In genomic region chr13:12519371-12519770, GRCm38 (mm10) we compare ENCODE assay signal across 7 mouse cellular contexts. TPM values are rescaled to one million over a fixed set of nuclear protein-coding genes. Genes with fewer than 3 reads are reported as not detected.
DNase-seq lines count a peak whose midpoint lies in the region; ATAC-seq and TF ChIP-seq lines count a peak whose summit lies in the region.

No protein-coding gene starts in this region.

- peak; percentile 60 for ATAC-seq in forebrain, embryonic 14.5 days
- no peak for ATAC-seq in liver, embryonic 11.5 days (replicated peaks; ENCODE audit: low FRiP score)
- no peak for ATAC-seq in stomach, embryonic 14.5 days (ENCODE audit: insufficient number of reproducible peaks, insufficient read depth, low FRiP score, low read depth)

- TF ChIP-seq RAD21 in CH12.LX (IDR thresholded peaks at IDR 0.05; ENCODE audit: low read depth, low read length): no peak

- in situ Hi-C loops in CH12.LX (cut with MboI; ENCODE audit: low pct_ligation_motif_present, low pct_unique_long_range_greater_than_20kb, low sequenced_read_pairs): no loop called here

- peaks cover 0 to 9% of the 10 kb centered on the region in 2 experiments; a peak in 1 of 4 replicates for H3K4me1 ChIP-seq in CH12.LX (ENCODE audit: control insufficient read depth in 1 of 2, insufficient read depth in 2 of 2)
- H3K4me1 ChIP-seq in forebrain, embryonic 14.5 days (ENCODE audit: control insufficient read depth, insufficient read depth, low read length): no peaks in the 10 kb centered on the region
- no peaks in the 10 kb centered on the region for H3K4me1 ChIP-seq in liver, embryonic 11.5 days (replicated peaks; ENCODE audit: control insufficient read depth, insufficient read depth, low read length)
- no peaks in the 10 kb centered on the region for H3K4me1 ChIP-seq in stomach, embryonic 14.5 days (ENCODE audit: control insufficient read depth, insufficient read depth, low read length)

- no peaks in the 10 kb centered on the region for H3K9me3 ChIP-seq in CH12.LX (replicated peaks; ENCODE audit: low read length)
- H3K9me3 ChIP-seq in forebrain, embryonic 14.5 days (replicated peaks; ENCODE audit: control insufficient read depth, low read length): no peaks in the 10 kb centered on the region
- no peaks in the 10 kb centered on the region for H3K9me3 ChIP-seq in liver, embryonic 11.5 days (ENCODE audit: control insufficient read depth, low read length)
- H3K9me3 ChIP-seq in stomach, embryonic 14.5 days (ENCODE audit: control insufficient read depth, low read depth, low read length): no peaks in the 10 kb centered on the region

- intact Hi-C loops in left cerebral cortex, postnatal 4 days (cut with DNase I): no loop called here

- H3K9ac ChIP-seq in CH12.LX (ENCODE audit: insufficient read depth, low read depth): no peak overlapping the region
- H3K9ac ChIP-seq in forebrain, embryonic 14.5 days (ENCODE audit: low read length): peak overlapping the region; percentile 40; the same call in 1 of the 2 replicates
- H3K9ac ChIP-seq in liver, embryonic 11.5 days (ENCODE audit: low read depth, low read length): no peak overlapping the region
- no peak overlapping the region; the same call in 1 of the 2 replicates for H3K9ac ChIP-seq in stomach, embryonic 14.5 days (replicated peaks; ENCODE audit: low read depth, low read length)

- H3K4me3 ChIP-seq in CH12.LX (replicated peaks in 1 of 3; ENCODE audit: low read depth in 2 of 3, low read length in 2 of 3, poor library complexity in 1 of 3): peak overlapping the region in 1 of 3 experiments; percentile 35
- peak overlapping the region; percentile 49 for H3K4me3 ChIP-seq in forebrain, embryonic 14.5 days (ENCODE audit: low read depth, low read length)
- H3K4me3 ChIP-seq in liver, embryonic 11.5 days (ENCODE audit: low read depth, low read length): peak overlapping the region; percentile 53
- H3K4me3 ChIP-seq in stomach, embryonic 14.5 days (ENCODE audit: low read depth, low read length): peak overlapping the region; percentile 56

- no peak for TF ChIP-seq POLR2A in CH12.LX (IDR thresholded peaks at IDR 0.05; ENCODE audit: low read depth, low read length)

- no peaks in the 10 kb centered on the region for H3K36me3 ChIP-seq in CH12.LX (replicated peaks in 1 of 2; ENCODE audit: control insufficient read depth in 1 of 2, insufficient read depth in 1 of 2, low read length in 1 of 2)
- H3K36me3 ChIP-seq in forebrain, embryonic 14.5 days (ENCODE audit: control insufficient read depth, insufficient read depth, low read length): no peaks in the 10 kb centered on the region
- no peaks in the 10 kb centered on the region for H3K36me3 ChIP-seq in liver, embryonic 11.5 days (ENCODE audit: control insufficient read depth, insufficient read depth, low read length)
- no peaks in the 10 kb centered on the region for H3K36me3 ChIP-seq in stomach, embryonic 14.5 days (ENCODE audit: control insufficient read depth, insufficient read depth, low read length)

- DNase-seq in B cell, adult 2 months: peak; percentile 48 to 50
- DNase-seq in CH12.LX (ENCODE audit: extremely low read depth): no peak
- peak; percentile 28 for DNase-seq in forebrain, embryonic 14.5 days (ENCODE audit: low spot score)
- DNase-seq in liver, embryonic 11.5 days (ENCODE audit: low spot score): no peak
- no peak for DNase-seq in urinary bladder, postnatal 10 days (ENCODE audit: low spot score)
- DNase-seq in left cerebral cortex, postnatal 4 days: no peak

- no peaks in the 10 kb centered on the region for H3K79me2 ChIP-seq in CH12.LX (replicated peaks; ENCODE audit: control insufficient read depth, extremely low read depth, insufficient read depth, poor library complexity, severe bottlenecking)

- dilution Hi-C loops in CH12.LX (cut with MboI; ENCODE audit: extremely low pct_ligation_motif_present, extremely low pct_unique_long_range_greater_than_20kb, low sequenced_read_pairs): no loop called here

- 3% methylated on average over 18 of the region's 18 CpGs for WGBS in forebrain, embryonic 14.5 days
- 6% methylated on average over 18 of the region's 18 CpGs for WGBS in liver, embryonic 11.5 days
- WGBS in stomach, embryonic 14.5 days: 3% methylated on average over 18 of the region's 18 CpGs

- TF ChIP-seq EP300 in CH12.LX (IDR thresholded peaks at IDR 0.05; ENCODE audit: low read length): no peak

- H3K27me3 ChIP-seq in CH12.LX (replicated peaks): no peaks in the 10 kb centered on the region
- H3K27me3 ChIP-seq in forebrain, embryonic 14.5 days (replicated peaks; ENCODE audit: control insufficient read depth, insufficient read depth, low read length): peaks cover 3% of the 10 kb centered on the region; the same call in 1 of the 2 replicates
- peaks cover 26% of the 10 kb centered on the region for H3K27me3 ChIP-seq in liver, embryonic 11.5 days (replicated peaks; ENCODE audit: control insufficient read depth, insufficient read depth, low read length)
- H3K27me3 ChIP-seq in stomach, embryonic 14.5 days (ENCODE audit: control insufficient read depth, insufficient read depth, low read length): no peaks in the 10 kb centered on the region

- H3K4me2 ChIP-seq in CH12.LX (ENCODE audit: insufficient read depth, low read depth, poor library complexity, severe bottlenecking): peak overlapping the region; percentile 41; the same call in 1 of the 2 replicates
- peak overlapping the region; percentile 91 for H3K4me2 ChIP-seq in forebrain, embryonic 14.5 days (ENCODE audit: low read length)
- H3K4me2 ChIP-seq in liver, embryonic 11.5 days: peak overlapping the region; percentile 85
- H3K4me2 ChIP-seq in stomach, embryonic 14.5 days (replicated peaks; ENCODE audit: low read depth, low read length): peak overlapping the region; percentile 94

- TF ChIP-seq CTCF in CH12.LX (conservative IDR thresholded peaks at IDR 0.05 in 1 of 2, IDR thresholded peaks at IDR 0.05 in 1 of 2; ENCODE audit: low read depth in 2 of 2, low read length in 2 of 2): no peak

- H3K27ac ChIP-seq in CH12.LX (ENCODE audit: insufficient read depth, low read depth): no peak overlapping the region
- H3K27ac ChIP-seq in forebrain, embryonic 14.5 days (ENCODE audit: low read depth, low read length): no peak overlapping the region
- no peak overlapping the region for H3K27ac ChIP-seq in liver, embryonic 11.5 days (ENCODE audit: low read depth, low read length)
- no peak overlapping the region for H3K27ac ChIP-seq in stomach, embryonic 14.5 days (ENCODE audit: low read length)

TF ChIP-seq in CH12.LX, 34 proteins besides CTCF, POLR2A, EP300 and RAD21:
- TF ChIP-seq NRF1 (IDR thresholded peaks at IDR 0.05; ENCODE audit: low read depth, low read length) (no peak), CHD2 (IDR thresholded peaks at IDR 0.05; ENCODE audit: low read length) (no peak), MAZ (IDR thresholded peaks at IDR 0.05; ENCODE audit: low read depth, low read length) (no peak), ZC3H11A (IDR thresholded peaks at IDR 0.05; ENCODE audit: low read depth, low read length) (no peak), JUN (IDR thresholded peaks at IDR 0.05; ENCODE audit: insufficient read depth, low read depth, low read length) (no peak), POLR2AphosphoS2 (IDR thresholded peaks at IDR 0.05; ENCODE audit: low read depth, low read length) (no peak), MAFK (IDR thresholded peaks at IDR 0.05; ENCODE audit: insufficient replicate concordance, low read length) (no peak), ELF1 (IDR thresholded peaks at IDR 0.05; ENCODE audit: low read depth, low read length) (no peak), IRF4 (IDR thresholded peaks at IDR 0.05; ENCODE audit: low read depth, low read length) (no peak), CHD1 (IDR thresholded peaks at IDR 0.05; ENCODE audit: low read depth, low read length) (no peak), GABPA (IDR thresholded peaks at IDR 0.05; ENCODE audit: insufficient replicate concordance, low read depth, low read length) (no peak), ETS1 (conservative IDR thresholded peaks at IDR 0.05; ENCODE audit: low read depth, low read length) (no peak), MEF2A (IDR thresholded peaks at IDR 0.05; ENCODE audit: borderline replicate concordance, low read depth, low read length) (no peak), BHLHE40 (IDR thresholded peaks at IDR 0.05; ENCODE audit: low read depth, low read length) (no peak), MYC (IDR thresholded peaks at IDR 0.05; ENCODE audit: low read depth, low read length) (no peak), KAT2A (IDR thresholded peaks at IDR 0.05; ENCODE audit: insufficient replicate concordance, low read length) (no peak), TCF12 (IDR thresholded peaks at IDR 0.05; ENCODE audit: low read depth, low read length) (no peak)
TF ChIP-seq in CH12.LX: peak in this region for 0.

RNA-seq across cellular contexts. Expression of gene Edaradd, which starts 0.9 kb away (rescaled TPM):
- total RNA-seq in CH12.LX (2012; rRNA removed): 0.38 and 0.68 TPM in 2 replicates
- total RNA-seq in CH12.LX (2014; rRNA removed): 0.16 and 0.23 TPM in 2 replicates
- polyA plus RNA-seq in CH12.LX (2012; ENCODE audit: insufficient read length, low read depth): 0.24 and 0.29 TPM in 2 replicates
- 1.0 and 1.5 TPM in 2 replicates for polyA plus RNA-seq in forebrain, embryonic 14.5 days (2014; fragmentation: Nextera tagmentation; extraction: Ambion mirVana)
- polyA plus RNA-seq in liver, embryonic 11.5 days (2014; fragmentation: Nextera tagmentation; extraction: Ambion mirVana): 0.34 and 0.42 TPM in 2 replicates
- polyA plus RNA-seq in stomach, embryonic 14.5 days (2014; fragmentation: Nextera tagmentation; extraction: Ambion mirVana): 3.2 and 3.3 TPM in 2 replicates
- 1 to 10 TPM; 2.6 to 3.4 TPM for total RNA-seq in left cerebral cortex, postnatal 4 days (2021)

RNA-seq across cellular contexts. Expression of gene Ero1lb, which starts 46.3 kb away (rescaled TPM):
- total RNA-seq in CH12.LX (2012; rRNA removed) (17.0 and 20.4 TPM in 2 replicates), CH12.LX (2014; rRNA removed) (34.8 and 36.6 TPM in 2 replicates)
- polyA plus RNA-seq in CH12.LX (2012; ENCODE audit: insufficient read length, low read depth): 25.3 and 26.6 TPM in 2 replicates
- polyA plus RNA-seq in forebrain, embryonic 14.5 days (2014; fragmentation: Nextera tagmentation; extraction: Ambion mirVana): 10.4 and 11.7 TPM in 2 replicates
- 3.4 and 3.6 TPM in 2 replicates for polyA plus RNA-seq in liver, embryonic 11.5 days (2014; fragmentation: Nextera tagmentation; extraction: Ambion mirVana)
- 8.6 and 8.9 TPM in 2 replicates for polyA plus RNA-seq in stomach, embryonic 14.5 days (2014; fragmentation: Nextera tagmentation; extraction: Ambion mirVana)
- total RNA-seq in left cerebral cortex, postnatal 4 days (2021): 1 to 10 TPM; 5.4 to 6.3 TPM

RNA-seq across cellular contexts. Expression of gene Lgals8, which starts 54.6 kb away (rescaled TPM):
- total RNA-seq in CH12.LX (2012; rRNA removed): 11.7 and 15.8 TPM in 2 replicates
- 23.5 and 26.8 TPM in 2 replicates for total RNA-seq in CH12.LX (2014; rRNA removed)
- polyA plus RNA-seq in CH12.LX (2012; ENCODE audit: insufficient read length, low read depth): 18.4 and 18.6 TPM in 2 replicates
- polyA plus RNA-seq in forebrain, embryonic 14.5 days (2014; fragmentation: Nextera tagmentation; extraction: Ambion mirVana): 10.7 and 15.6 TPM in 2 replicates
- 17.4 and 19.7 TPM in 2 replicates for polyA plus RNA-seq in liver, embryonic 11.5 days (2014; fragmentation: Nextera tagmentation; extraction: Ambion mirVana)
- 27.5 and 32.5 TPM in 2 replicates for polyA plus RNA-seq in stomach, embryonic 14.5 days (2014; fragmentation: Nextera tagmentation; extraction: Ambion mirVana)
- total RNA-seq in left cerebral cortex, postnatal 4 days (2021): 10 to 100 TPM; 27.8 to 30.4 TPM

Comparison
In these comparisons a context has a peak if more than half of its experiments do, and no peak if none do; other contexts are left out.
1. DNase-seq: peak in B cell, adult 2 months (2 of 2) and forebrain, embryonic 14.5 days (single experiment); none in CH12.LX (single experiment), liver, embryonic 11.5 days (single experiment), urinary bladder, postnatal 10 days (single experiment) and left cerebral cortex, postnatal 4 days (single experiment).
2. H3K4me2 ChIP-seq: peak in every context shown above with its lines; median percentile 94 in stomach, embryonic 14.5 days; 91 in forebrain, embryonic 14.5 days; 85 in liver, embryonic 11.5 days; 41 in CH12.LX.